Mouse (Mus musculus) embryonic facial prominence, embryonic 12.5 days (tissue): ENCODE data around the gene Ankrd13d. TPM values are rescaled to one million over a fixed set of nuclear protein-coding genes. Genes with fewer than 3 reads are reported as not detected.

Source experiments
- ATAC-seq: fragments of 200-750 bp; cut with Nextera tagmentation; 2 replicates; pipeline ENCODE4 v1.8.0; 2017; ENCODE audit not compliant: insufficient number of reproducible peaks, insufficient read depth, low FRiP score, low TSS enrichment
- H3K27ac ChIP-seq: fragments of 300-500 bp; sonication (generic); 2 replicates; pipeline ENCODE4 v1.5.1; 2016; ENCODE audit warnings: mild to moderate bottlenecking
- H3K27me3 ChIP-seq: fragments of 300-500 bp; sonication (generic); 2 replicates; pipeline ENCODE4 v1.6.1; 2016; ENCODE audit warnings: mild to moderate bottlenecking, moderate library complexity
- H3K36me3 ChIP-seq: fragments of 300-500 bp; sonication (generic); 2 replicates; pipeline ENCODE4 v1.6.1; 2016; ENCODE audit warnings: mild to moderate bottlenecking
- H3K4me1 ChIP-seq: fragments of 300-500 bp; sonication (generic); 2 replicates; pipeline ENCODE4 v1.6.1; 2016
- H3K4me2 ChIP-seq: fragments of 300-500 bp; sonication (generic); replicated peaks from 2 replicates; pipeline ENCODE4 v1.6.1; 2016; ENCODE audit warnings: mild to moderate bottlenecking, moderate library complexity
- H3K4me3 ChIP-seq: fragments of 300-500 bp; sonication (generic); 2 replicates; pipeline ENCODE4 v1.5.1; 2016; ENCODE audit warnings: mild to moderate bottlenecking
- H3K9ac ChIP-seq: fragments of 300-500 bp; sonication (generic); 2 replicates; pipeline ENCODE4 v1.6.1; 2016; ENCODE audit warnings: mild to moderate bottlenecking, moderate library complexity
- H3K9me3 ChIP-seq: fragments of 300-500 bp; sonication (generic); 2 replicates; pipeline ENCODE4 v1.6.1; 2016; ENCODE audit warnings: mild to moderate bottlenecking, moderate library complexity
- WGBS: fragments of 180-500 bp; shearing (Covaris S2); methylation state at CpG from one replicate; pipeline ENCODE4 v1.1.7; 2016; 5-methylcytosine and 5-hydroxymethylcytosine counted together
- polyA plus RNA-seq: library from polyadenylated mRNA; unstranded; fragments of >200 nt; fragmentation: Nextera tagmentation; extraction: Ambion mirVana; gene quantifications from 2 replicates; pipeline ENCODE4 v1.2.1, GENCODE M21; 2016

The Ankrd13d gene
- polyA plus RNA-seq, 1 experiment from 2014 or later, result 11.0 TPM

GRCm38 (mm10) chr19:4300271-4300704, 17.4 kb upstream of the Ankrd13d start:
- Histone ChIP-seq H3K27ac (no peak overlapping the region), H3K36me3 (peaks cover 6% of the 10 kb centered on the region; the same call in 1 of the 2 replicates), H3K4me3 (no peak overlapping the region), H3K4me1 (peaks cover 59% of the 10 kb centered on the region), H3K4me2 (no peak overlapping the region), H3K9me3 (no peaks in the 10 kb centered on the region), H3K27me3 (no peaks in the 10 kb centered on the region), H3K9ac (peak overlapping the region; percentile 11; the same call in 1 of the 2 replicates)
- no peak for ATAC-seq
- WGBS, result 50% methylated on average over 7 of the region's 7 CpGs

DNA sequence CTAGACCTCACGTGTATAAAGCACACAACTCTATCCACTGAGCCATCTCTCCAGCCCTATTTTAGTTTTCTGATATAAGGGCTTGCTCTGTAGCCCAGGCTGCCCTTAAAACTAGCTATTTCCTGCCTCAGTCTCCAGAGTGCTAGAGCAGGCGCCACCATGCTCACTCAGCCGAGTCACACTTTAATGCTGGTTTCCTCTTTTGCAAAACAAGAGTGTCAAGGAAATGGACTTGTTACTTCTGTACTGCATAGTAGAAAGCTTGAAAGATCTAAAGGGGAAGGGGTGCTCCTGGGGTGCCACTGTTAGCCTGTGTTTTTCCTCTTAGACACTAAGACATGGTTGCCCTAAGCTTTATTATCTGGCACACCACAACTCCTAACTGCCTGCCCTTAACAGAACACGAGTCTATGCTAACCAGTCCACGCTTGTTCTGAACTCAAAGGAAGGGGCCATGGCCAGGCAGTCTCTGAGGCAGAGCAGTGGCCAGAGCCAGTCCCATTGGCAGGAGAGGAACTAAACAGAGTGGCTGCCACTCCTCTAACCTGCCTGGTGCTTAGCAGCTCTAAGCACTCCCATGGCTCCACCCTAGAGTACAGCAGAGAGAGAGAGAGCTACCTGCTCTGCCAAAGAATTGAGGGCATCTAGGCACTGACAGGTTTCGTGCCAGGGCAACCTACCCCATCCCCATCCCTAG, 16.8 kb upstream of the Ankrd13d start:
- Histone ChIP-seq H3K9ac (no peak overlapping the region; the same call in 1 of the 2 replicates), H3K9me3 (no peaks in the 10 kb centered on the region), H3K36me3 (peaks cover 12% of the 10 kb centered on the region; the same call in 1 of the 2 replicates), H3K4me3 (no peak overlapping the region), H3K4me2 (no peak overlapping the region), H3K4me1 (peaks cover 54% of the 10 kb centered on the region), H3K27me3 (no peaks in the 10 kb centered on the region), H3K27ac (no peak overlapping the region)
- WGBS, result 81% methylated on average over 6 of the region's 6 CpGs
- no peak for ATAC-seq

- Histone ChIP-seq H3K4me2 (no peak overlapping the region), H3K4me1 (peaks cover 51% of the 10 kb centered on the region), H3K9me3 (no peaks in the 10 kb centered on the region), H3K9ac (no peak overlapping the region), H3K27ac (no peak overlapping the region), H3K36me3 (peaks cover 14% of the 10 kb centered on the region; the same call in 1 of the 2 replicates), H3K27me3 (no peaks in the 10 kb centered on the region), H3K4me3 (no peak overlapping the region)
- WGBS, result 89% methylated on average over 7 of the region's 7 CpGs
- ATAC-seq, result no peak
Measured at GRCm38 (mm10) chr19:4299126-4299525, 16.2 kb upstream of the Ankrd13d start.

- peaks cover 14% of the 10 kb centered on the region; the same call in 1 of the 2 replicates for H3K36me3 ChIP-seq
- no peak overlapping the region for H3K4me2 ChIP-seq
- WGBS, result 90% methylated on average over 17 of the region's 17 CpGs
- ATAC-seq, result no peak
- no peaks in the 10 kb centered on the region for H3K9me3 ChIP-seq
- H3K9ac ChIP-seq, result no peak overlapping the region
- no peak overlapping the region for H3K27ac ChIP-seq
- no peak overlapping the region for H3K4me3 ChIP-seq
- no peaks in the 10 kb centered on the region for H3K27me3 ChIP-seq
- peaks cover 45% of the 10 kb centered on the region for H3K4me1 ChIP-seq
Measured at GRCm38 (mm10) chr19:4298322-4299121, 15.6 kb upstream of the Ankrd13d start.

DNA sequence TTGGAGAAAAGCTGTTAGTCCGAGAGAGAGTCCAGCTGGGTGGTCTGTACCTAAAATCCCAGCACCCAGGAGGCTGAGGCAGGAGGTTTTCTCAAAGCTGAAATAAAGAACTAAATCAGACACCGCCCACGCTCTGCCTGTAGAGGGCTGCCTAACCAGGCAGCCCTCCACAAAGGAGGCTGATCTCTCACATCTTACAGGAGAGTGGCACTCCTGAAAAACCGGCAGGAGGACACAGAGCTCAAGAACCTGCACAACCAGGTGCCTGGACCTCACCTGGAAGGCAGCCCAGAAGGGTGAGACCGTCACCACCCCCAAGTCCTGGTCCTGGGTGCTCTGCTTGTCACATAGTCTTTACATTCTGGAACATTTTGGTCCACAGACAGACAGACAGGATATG, 14.9 kb upstream of the Ankrd13d start:
- 88% methylated on average over 5 of the region's 5 CpGs for WGBS
- peaks cover 39% of the 10 kb centered on the region for H3K4me1 ChIP-seq
- H3K9ac ChIP-seq, result no peak overlapping the region
- no peaks in the 10 kb centered on the region for H3K9me3 ChIP-seq
- H3K27me3 ChIP-seq, result no peaks in the 10 kb centered on the region
- ATAC-seq, result no peak
- peaks cover 17% of the 10 kb centered on the region for H3K36me3 ChIP-seq
- no peak overlapping the region for H3K4me2 ChIP-seq
- no peak overlapping the region for H3K27ac ChIP-seq
- H3K4me3 ChIP-seq, result no peak overlapping the region

DNA sequence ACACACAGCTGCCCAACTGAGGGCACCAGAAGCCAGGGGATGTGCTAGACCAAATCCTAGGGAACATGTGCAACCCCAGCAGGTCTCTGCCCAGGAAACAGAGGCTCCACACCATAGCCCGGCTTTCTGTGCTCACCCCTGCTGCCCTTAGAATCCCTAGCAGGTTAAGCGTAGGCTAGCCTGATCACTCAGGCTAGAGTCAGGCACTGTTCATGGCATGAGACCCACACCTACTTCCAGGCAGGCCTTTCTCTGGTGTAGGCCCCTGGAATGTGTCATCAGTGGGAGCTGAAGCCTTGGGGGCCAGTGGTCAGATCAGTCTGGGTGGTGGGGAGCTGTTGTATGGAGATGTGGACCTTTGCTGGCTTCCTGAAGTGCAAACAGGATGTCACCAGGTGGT, 13.7 kb upstream of the Ankrd13d start:
- Histone ChIP-seq H3K4me1 (peaks cover 26% of the 10 kb centered on the region), H3K27ac (no peak overlapping the region), H3K4me3 (no peak overlapping the region), H3K9me3 (no peaks in the 10 kb centered on the region), H3K9ac (no peak overlapping the region), H3K4me2 (no peak overlapping the region), H3K27me3 (no peaks in the 10 kb centered on the region), H3K36me3 (peaks cover 29% of the 10 kb centered on the region)
- WGBS, result 87% methylated on average over 2 of the region's 2 CpGs
- no peak for ATAC-seq

DNA sequence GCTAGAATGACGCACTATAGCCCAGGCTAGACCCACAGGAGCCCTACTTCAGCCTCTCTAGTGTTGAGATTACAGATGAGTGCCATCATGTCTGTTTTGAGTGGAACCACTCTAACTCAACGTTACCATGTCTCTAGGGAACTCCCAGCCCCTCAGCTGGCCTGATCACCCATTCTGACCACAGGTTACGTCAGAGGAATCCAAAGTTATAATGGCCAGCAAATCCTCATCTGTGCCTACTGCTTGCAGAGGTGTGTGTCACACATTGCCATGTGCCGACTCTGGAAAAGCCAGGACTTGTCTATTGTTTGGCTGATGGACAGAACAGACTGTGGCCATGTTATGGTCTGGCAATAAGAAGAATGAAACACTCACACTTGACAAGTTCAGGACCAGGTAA, 12.5 kb upstream of the Ankrd13d start:
- Histone ChIP-seq H3K27me3 (no peaks in the 10 kb centered on the region), H3K36me3 (peaks cover 41% of the 10 kb centered on the region), H3K4me1 (peaks cover 14% of the 10 kb centered on the region), H3K4me3 (no peak overlapping the region), H3K9ac (no peak overlapping the region), H3K27ac (no peak overlapping the region), H3K4me2 (no peak overlapping the region), H3K9me3 (no peaks in the 10 kb centered on the region)
- ATAC-seq, result no peak
- WGBS, result 84% methylated on average over 4 of the region's 4 CpGs

GRCm38 (mm10) chr19:4294381-4295097, 11.6 kb upstream of the Ankrd13d start:
- Histone ChIP-seq H3K4me3 (no peak overlapping the region), H3K36me3 (peaks cover 50% of the 10 kb centered on the region), H3K27me3 (no peaks in the 10 kb centered on the region), H3K9me3 (no peaks in the 10 kb centered on the region), H3K4me1 (0 out of 2 replicates have a peak, but pooled peaks cover 9% of the 10 kb centered on the region), H3K4me2 (no peak overlapping the region), H3K9ac (0 out of 2 replicates have a peak overlapping the region, but pooled peaks have one; percentile 15), H3K27ac (no peak overlapping the region)
- WGBS, result 70% methylated on average over 14 of the region's 14 CpGs
- ATAC-seq, result no peak

- 90% methylated on average over 11 of the region's 11 CpGs for WGBS
- Histone ChIP-seq H3K4me1 (0 out of 2 replicates have a peak, but pooled peaks cover 4% of the 10 kb centered on the region), H3K9me3 (no peaks in the 10 kb centered on the region), H3K36me3 (peaks cover 84% of the 10 kb centered on the region), H3K27me3 (no peaks in the 10 kb centered on the region), H3K27ac (no peak overlapping the region), H3K4me3 (no peak overlapping the region), H3K4me2 (no peak overlapping the region), H3K9ac (no peak overlapping the region)
- no peak for ATAC-seq
Measured at GRCm38 (mm10) chr19:4291161-4291560, 8.2 kb upstream of the Ankrd13d start.

DNA sequence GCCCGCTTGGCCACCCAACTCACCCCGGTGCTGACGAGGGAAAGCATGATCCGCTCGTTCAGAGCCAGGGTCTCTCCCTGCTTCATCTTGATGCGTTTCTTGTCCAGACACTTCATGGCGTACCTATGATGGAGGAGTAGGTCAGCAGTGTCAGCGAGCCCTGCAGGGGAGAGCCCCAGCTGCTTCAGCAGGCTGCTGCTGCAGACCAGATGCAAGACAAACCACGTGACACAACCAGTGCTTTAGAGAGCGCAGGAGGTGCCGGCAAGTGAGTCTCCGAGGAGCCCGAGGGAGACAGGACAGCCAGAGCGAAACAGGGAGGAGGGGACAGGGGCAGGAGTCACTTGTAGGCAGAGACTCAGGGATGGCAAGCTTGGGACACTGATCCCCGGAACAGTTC, 7.8 kb upstream of the Ankrd13d start:
- Histone ChIP-seq H3K4me3 (no peak overlapping the region), H3K27ac (no peak overlapping the region), H3K27me3 (no peaks in the 10 kb centered on the region), H3K9ac (no peak overlapping the region), H3K4me2 (no peak overlapping the region), H3K9me3 (no peaks in the 10 kb centered on the region), H3K4me1 (0 out of 2 replicates have a peak, but pooled peaks cover 4% of the 10 kb centered on the region), H3K36me3 (peaks cover 86% of the 10 kb centered on the region)
- no peak for ATAC-seq
- WGBS, result 69% methylated on average over 15 of the region's 15 CpGs

GRCm38 (mm10) chr19:4283653-4284052, 716 bp upstream of the Ankrd13d start:
- Histone ChIP-seq H3K27me3 (no peaks in the 10 kb centered on the region), H3K9me3 (no peaks in the 10 kb centered on the region), H3K27ac (0 out of 2 replicates have a peak overlapping the region, but pooled peaks have one; percentile 12), H3K4me2 (peak overlapping the region; percentile 79), H3K36me3 (peaks cover 38% of the 10 kb centered on the region), H3K4me3 (peak overlapping the region; percentile 69), H3K4me1 (0 out of 2 replicates have a peak, but pooled peaks cover 11% of the 10 kb centered on the region), H3K9ac (no peak overlapping the region)
- no peak for ATAC-seq
- 52% methylated on average over 7 of the region's 7 CpGs for WGBS
